Mouse (Mus musculus) bone marrow macrophage, adult 2 months (primary cell): Measurements from ENCODE around the gene Trmt1. TPM values are rescaled to one million over a fixed set of nuclear protein-coding genes. Genes with fewer than 3 reads are reported as not detected.

Source experiments
- H3K27ac ChIP-seq: 2 replicates; pipeline ENCODE4 v1.5.1; 2012; ENCODE audit warnings: low read depth, low read length; ENCODE audit not compliant: insufficient read depth
- H3K4me1 ChIP-seq: 2 replicates; pipeline ENCODE4 v1.6.1; 2012; ENCODE audit warnings: low read length; ENCODE audit not compliant: control insufficient read depth, insufficient read depth
- H3K4me3 ChIP-seq: 2 replicates; pipeline ENCODE4 v1.5.1; 2012; ENCODE audit warnings: mild to moderate bottlenecking, low read length, moderate library complexity; ENCODE audit not compliant: insufficient read depth
- CTCF ChIP-seq: IDR thresholded peaks from 2 replicates; pipeline ENCODE4 v1.5.1; 2012; ENCODE audit warnings: low read depth, mild to moderate bottlenecking, low read length, moderate library complexity
- POLR2A ChIP-seq: IDR thresholded peaks from 2 replicates; pipeline ENCODE4 v1.6.1; 2012; ENCODE audit warnings: mild to moderate bottlenecking, low read depth, low read length, borderline replicate concordance
- polyA plus RNA-seq: library from polyadenylated mRNA; stranded (reverse); fragments of >200 nt; gene quantifications from 2 replicates; pipeline ENCODE4 v1.2.4, GENCODE M21; 2012; ENCODE audit not compliant: missing spikeins, insufficient read depth, insufficient read length

Gene Trmt1
- polyA plus RNA-seq, 1 experiment: 46.8 TPM

DNA sequence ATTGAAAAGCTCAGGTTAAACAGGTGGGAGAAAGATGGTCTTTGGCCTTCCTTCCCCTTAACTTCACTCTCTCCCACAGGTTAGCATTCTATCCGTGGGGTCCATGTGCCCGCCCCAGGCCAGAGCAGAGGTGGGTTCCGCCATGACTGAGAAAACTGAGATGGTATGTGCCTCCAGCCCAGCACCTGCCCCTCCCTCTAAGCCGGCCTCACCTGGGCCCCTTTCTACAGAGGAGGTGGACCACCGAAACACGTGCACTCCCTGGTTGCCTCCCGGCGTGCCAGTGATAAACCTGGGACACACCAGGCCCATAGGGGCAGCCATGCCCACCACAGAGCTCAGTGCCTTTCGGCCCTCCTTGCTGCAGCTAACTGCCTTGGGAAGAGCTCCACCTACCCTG is 16.5 kb downstream of the Trmt1 start:
- no peak for TF ChIP-seq CTCF
- TF ChIP-seq POLR2A: no peak
- H3K4me3 ChIP-seq: peak overlapping the region; percentile 86
- H3K4me1 ChIP-seq: peaks cover 26% of the 10 kb centered on the region
- H3K27ac ChIP-seq: peak overlapping the region; percentile 99

DNA sequence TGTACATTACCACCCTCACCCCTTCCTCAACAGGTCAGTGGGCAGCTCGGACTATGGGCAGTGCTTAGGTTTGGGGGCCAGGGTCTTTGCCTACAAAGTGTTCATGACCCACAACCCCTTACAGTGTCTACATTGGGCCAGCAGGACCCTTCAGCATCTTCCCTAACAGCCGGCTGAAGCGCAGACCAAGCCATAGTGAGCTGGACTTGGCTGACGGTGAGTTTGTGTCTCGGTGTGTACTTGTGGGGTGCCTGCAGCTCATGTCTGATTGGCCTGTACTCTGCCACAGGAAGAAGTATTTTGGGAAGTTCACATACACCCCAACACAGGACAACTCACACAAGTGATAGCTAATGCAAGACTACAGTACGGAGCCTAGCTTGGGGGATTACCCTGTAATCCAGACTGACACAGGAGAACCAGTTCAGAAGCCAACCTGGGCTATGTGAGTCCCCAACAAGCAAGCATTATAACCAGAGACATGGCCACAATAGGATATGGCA is 16.9 kb downstream of the Trmt1 start:
- peaks cover 24% of the 10 kb centered on the region for H3K4me1 ChIP-seq
- H3K27ac ChIP-seq: peak overlapping the region; percentile 99
- peak overlapping the region; percentile 86 for H3K4me3 ChIP-seq
- TF ChIP-seq POLR2A (no peak), CTCF (no peak)

DNA sequence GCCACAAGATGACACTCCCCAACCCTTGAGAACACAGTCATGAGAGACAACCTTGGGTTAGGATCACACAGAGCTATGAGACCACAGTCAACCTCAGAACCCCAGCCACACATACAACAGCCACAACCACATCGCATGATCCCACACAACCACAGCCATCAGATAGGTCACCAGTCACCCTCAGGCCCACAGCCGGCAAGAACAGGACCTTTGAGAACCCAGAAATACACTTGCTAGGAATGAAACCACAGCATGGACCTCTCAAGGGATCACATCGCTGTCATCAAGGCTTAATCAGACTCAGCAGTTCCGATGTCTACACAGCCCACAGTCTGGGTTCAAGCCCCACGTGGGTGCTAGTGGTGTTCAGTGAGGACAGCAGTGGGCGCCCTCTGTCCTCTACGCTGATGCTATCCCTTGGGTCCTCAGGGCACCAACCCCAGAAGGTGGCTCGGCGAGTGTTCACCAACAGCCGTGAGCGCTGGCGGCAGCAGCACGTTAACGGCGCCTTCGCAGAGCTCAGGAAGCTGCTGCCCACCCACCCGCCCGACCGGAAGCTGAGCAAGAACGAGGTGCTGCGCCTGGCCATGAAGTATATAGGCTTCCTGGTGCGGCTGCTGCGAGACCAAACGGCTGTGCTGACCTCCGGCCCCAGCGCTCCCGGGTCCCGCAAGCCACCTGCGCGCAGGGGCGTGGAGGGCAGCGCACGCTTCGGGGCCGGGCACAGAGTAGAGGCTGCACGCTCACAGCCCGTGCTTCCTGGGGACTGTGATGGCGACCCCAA is 17.6 kb downstream of the Trmt1 start:
- peaks cover 22% of the 10 kb centered on the region for H3K4me1 ChIP-seq
- peak overlapping the region; percentile 86 for H3K4me3 ChIP-seq
- H3K27ac ChIP-seq: peak overlapping the region; percentile 99
- TF ChIP-seq POLR2A: no peak; the same call in 1 of the 2 replicates

DNA sequence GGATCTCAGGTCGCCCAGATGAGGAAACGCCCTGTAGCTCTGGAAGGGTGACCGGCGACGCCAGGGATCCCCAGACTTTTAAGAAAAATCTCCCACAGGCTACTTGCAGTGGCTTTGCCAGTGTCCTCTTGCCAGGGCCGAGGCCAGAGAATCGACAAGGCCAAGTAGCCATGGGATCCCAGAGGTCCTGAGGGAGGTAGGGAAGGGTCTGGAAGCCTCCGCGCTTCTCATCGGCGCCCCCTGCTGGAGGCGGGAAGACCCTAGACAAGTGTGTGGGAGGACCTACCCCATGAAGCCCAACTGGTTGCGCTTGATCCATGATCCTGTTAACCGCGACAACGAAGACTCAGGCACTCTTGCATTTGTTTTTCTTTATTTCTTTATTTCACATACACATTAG is 18.2 kb downstream of the Trmt1 start:
- H3K27ac ChIP-seq: peak overlapping the region; percentile 99
- TF ChIP-seq POLR2A (0 out of 2 replicates have a peak, but pooled peaks have one; percentile 41), CTCF (peak; percentile 88)
- H3K4me1 ChIP-seq: peaks cover 20% of the 10 kb centered on the region
- peak overlapping the region; percentile 86 for H3K4me3 ChIP-seq

DNA sequence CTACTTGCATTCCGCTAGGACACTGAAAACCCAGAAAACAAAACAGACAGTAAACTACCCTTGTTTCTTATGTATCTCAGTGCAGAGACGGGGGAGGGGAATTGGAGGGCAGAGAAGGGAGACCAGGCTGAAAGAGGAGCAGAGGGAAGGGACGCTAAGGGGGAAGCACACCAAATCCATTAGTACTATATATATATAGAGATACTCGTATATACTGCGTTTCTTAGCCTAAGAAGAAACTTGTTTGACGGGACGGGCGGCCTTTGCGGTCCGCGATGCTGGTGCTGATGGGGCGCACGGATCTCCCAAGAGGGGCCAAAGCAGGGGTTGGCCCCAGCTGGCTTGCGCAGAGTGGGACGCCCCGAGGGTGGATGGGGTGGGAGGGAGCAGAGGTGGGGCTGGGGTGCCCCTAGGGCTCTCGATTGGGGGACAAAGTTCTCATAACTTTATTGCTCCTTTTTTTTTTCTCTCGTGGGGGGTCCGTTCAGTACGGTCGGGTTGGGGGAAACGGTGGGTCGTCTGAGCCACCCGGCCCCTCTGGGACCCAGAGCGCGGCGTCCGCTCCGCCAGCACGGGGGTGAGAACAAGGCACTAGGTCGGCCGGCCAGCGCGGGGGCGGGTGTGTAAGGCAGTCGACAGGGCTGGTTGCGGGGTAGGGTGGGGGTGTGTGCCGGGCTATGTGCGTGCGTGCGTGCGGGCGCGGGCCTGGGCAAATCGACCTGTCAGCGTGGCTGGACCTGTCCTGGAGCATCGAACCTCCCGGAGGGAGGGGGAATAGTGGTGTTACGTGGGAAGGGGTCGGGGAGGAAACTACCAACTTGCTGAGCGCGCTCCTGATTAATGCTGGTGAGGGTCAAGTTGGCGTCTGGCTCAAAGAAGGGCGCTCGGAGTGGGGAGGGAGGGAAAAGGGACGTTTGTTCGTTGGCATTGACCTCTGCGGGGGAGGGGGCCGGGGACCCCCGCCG is 19.0 kb downstream of the Trmt1 start:
- peak overlapping the region; percentile 86 for H3K4me3 ChIP-seq
- H3K27ac ChIP-seq: peak overlapping the region; percentile 99
- TF ChIP-seq CTCF: no peak
- TF ChIP-seq POLR2A: no peak
- H3K4me1 ChIP-seq: peaks cover 16% of the 10 kb centered on the region

DNA sequence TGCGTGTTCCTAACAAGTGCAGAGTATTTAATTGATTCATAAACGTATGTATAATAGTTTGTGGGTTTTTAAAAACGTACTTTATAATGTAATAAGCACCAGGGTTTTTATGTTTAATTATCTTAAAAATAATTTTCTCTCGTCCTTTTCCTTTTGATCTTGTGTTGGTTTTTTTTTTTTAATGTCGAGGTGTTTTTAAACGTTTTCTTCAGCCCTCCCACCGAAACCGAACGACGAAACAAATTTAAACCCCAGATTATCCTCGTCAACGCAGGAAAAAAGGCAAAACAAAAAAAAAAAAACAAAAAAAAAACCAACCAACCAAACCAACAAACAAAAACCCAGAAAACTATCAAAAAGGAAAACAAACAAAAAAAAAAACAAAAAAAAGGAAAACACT is 19.9 kb downstream of the Trmt1 start:
- TF ChIP-seq POLR2A (no peak), CTCF (no peak)
- Histone ChIP-seq H3K4me3 (peak overlapping the region; percentile 86), H3K4me1 (peaks cover 9% of the 10 kb centered on the region), H3K27ac (peak overlapping the region; percentile 99)

DNA sequence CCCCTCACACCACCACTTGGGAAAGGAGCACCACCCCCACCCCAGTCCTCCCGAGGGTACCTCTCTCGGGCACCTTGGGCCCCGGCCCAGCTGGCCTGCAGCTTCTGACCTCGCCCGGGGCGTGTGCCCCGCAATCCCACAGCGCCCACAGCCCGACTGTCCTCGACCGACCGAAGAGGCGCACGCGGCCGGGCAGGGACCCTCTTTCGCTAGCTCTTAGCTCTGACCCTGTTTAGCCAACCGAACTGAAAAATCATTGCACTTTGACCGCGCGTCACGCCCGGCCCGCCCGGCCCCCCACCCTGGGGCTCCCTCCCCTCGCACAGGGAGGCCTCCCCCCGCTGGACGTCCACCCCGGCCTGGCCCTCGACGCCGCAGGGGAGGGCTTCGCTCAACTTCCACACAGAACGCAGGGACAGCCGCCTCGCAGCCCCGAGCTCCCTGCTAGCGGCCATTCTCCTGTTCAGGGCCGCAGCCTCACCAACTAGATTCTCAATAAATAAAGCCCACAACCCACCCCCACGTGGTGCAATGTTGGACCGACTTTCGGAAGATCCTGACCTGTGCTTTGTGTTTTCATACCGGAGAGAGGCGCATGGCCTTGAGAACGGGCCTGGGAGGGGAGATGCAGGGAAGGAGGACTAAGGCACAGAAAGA is 20.6 kb downstream of the Trmt1 start:
- peak overlapping the region; percentile 99 for H3K27ac ChIP-seq
- peaks cover 8% of the 10 kb centered on the region for H3K4me1 ChIP-seq
- H3K4me3 ChIP-seq: peak overlapping the region; percentile 86
- TF ChIP-seq CTCF (no peak), POLR2A (no peak)

DNA sequence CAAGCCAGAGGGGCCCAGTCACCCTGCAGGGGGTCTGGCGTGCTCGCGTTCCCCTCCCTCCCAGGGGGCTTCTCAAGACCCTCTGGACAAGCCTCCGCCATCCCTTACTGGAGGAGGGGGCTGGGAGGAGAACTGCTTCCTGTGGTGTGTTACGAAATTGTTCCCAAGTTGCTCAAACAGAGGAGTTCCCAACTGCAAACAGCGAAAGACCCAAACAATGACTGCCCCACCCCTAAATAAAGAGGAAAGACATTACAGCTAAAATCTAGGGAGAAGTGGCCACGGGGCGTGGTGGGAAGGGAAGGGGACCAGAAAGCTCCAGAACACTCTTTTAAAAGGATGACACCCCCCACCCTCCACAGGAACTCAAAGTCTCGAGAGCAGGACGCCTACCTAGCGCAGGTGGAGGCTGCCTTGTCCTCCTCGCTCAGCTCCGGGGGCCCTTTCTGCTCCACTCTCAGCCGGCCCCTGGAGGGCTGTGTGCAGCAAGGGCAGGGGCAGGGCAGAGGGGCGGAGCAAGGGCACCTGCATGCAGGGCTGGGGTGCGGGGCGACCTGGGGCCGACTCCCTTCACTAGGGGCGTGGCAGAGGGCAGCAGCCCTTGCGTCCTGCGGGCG is 21.3 kb downstream of the Trmt1 start:
- TF ChIP-seq CTCF (no peak), POLR2A (no peak)
- H3K27ac ChIP-seq: peak overlapping the region; percentile 99
- H3K4me3 ChIP-seq: peak overlapping the region; percentile 86
- H3K4me1 ChIP-seq: peaks cover 10% of the 10 kb centered on the region

DNA sequence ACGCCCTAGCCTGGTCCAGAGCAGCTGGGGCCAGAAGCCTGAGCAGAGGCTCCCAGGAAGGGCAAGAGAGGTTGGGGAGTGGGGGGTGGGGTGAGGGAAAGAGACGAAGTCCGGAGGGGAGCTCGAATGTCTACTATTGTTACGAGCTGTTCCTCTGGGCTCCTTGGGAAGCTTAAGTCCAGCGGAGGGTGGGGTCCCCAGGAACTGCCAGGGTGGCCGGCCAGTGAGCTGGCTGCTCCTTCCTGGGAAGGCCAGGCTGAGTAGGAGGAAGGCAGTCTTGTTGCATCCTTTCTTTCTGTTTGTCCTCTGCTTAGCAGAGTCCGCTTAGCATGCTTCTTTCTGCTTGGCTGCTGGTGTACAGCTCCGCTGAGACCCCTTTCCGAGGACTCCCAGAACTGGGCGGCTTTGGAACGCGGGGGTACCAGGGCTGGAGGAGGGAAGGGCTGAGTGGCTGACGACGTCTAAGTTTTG is 22.0 kb downstream of the Trmt1 start:
- peak overlapping the region; percentile 86 for H3K4me3 ChIP-seq
- TF ChIP-seq POLR2A (no peak), CTCF (no peak)
- peak overlapping the region; percentile 99 for H3K27ac ChIP-seq
- peaks cover 14% of the 10 kb centered on the region for H3K4me1 ChIP-seq
